Mouse (Mus musculus) intestine, embryonic 15.5 days (tissue): ENCODE results near the gene Gm8122. TPM values are rescaled to one million over a fixed set of nuclear protein-coding genes. Genes with fewer than 3 reads are reported as not detected.
"Not testable (repeated sequence)": the region's sequence is repeated elsewhere in the genome, so short reads cannot be mapped to it uniquely, and the experiment has no call there.

ENCODE experiments used
- ATAC-seq: fragments of 200-750 bp; cut with Nextera tagmentation; 2 replicates; pipeline ENCODE4 v1.8.0; 2017; ENCODE audit warnings: moderate TSS enrichment, moderate library complexity
- H3K27ac ChIP-seq: fragments of 300-500 bp; sonication (generic); 2 replicates; pipeline ENCODE4 v1.5.1; 2015; ENCODE audit warnings: mild to moderate bottlenecking, inconsistent platforms
- H3K27me3 ChIP-seq: fragments of 300-500 bp; sonication (generic); replicated peaks from 2 replicates; pipeline ENCODE4 v1.6.1; 2015; ENCODE audit warnings: inconsistent platforms
- H3K36me3 ChIP-seq: fragments of 300-500 bp; sonication (generic); 2 replicates; pipeline ENCODE4 v1.6.1; 2015; ENCODE audit warnings: inconsistent platforms
- H3K4me1 ChIP-seq: fragments of 300-500 bp; sonication (generic); replicated peaks from 2 replicates; pipeline ENCODE4 v1.6.1; 2015; ENCODE audit warnings: inconsistent platforms
- H3K4me2 ChIP-seq: fragments of 300-500 bp; sonication (generic); replicated peaks from 2 replicates; pipeline ENCODE4 v1.6.1; 2015; ENCODE audit warnings: mild to moderate bottlenecking, inconsistent platforms
- H3K4me3 ChIP-seq: fragments of 300-500 bp; sonication (generic); replicated peaks from 2 replicates; pipeline ENCODE4 v1.5.1; 2015; ENCODE audit warnings: inconsistent platforms
- H3K9ac ChIP-seq: fragments of 300-500 bp; sonication (generic); 2 replicates; pipeline ENCODE4 v1.6.1; 2015; ENCODE audit warnings: inconsistent platforms
- H3K9me3 ChIP-seq: fragments of 300-500 bp; sonication (generic); 2 replicates; pipeline ENCODE4 v1.6.1; 2016; ENCODE audit warnings: inconsistent platforms
- WGBS: fragments of 180-500 bp; shearing (Covaris S2); methylation state at CpG from one replicate; pipeline ENCODE4 v1.1.7; 2015; 5-methylcytosine and 5-hydroxymethylcytosine counted together
- polyA plus RNA-seq: library from polyadenylated mRNA; unstranded; fragments of >200 nt; fragmentation: Nextera tagmentation; extraction: Ambion mirVana; gene quantifications from 2 replicates; pipeline ENCODE4 v1.2.1, GENCODE M21; 2015

Gm8122 gene
- polyA plus RNA-seq, 1 experiment from 2014 or later, result not detected

DNA sequence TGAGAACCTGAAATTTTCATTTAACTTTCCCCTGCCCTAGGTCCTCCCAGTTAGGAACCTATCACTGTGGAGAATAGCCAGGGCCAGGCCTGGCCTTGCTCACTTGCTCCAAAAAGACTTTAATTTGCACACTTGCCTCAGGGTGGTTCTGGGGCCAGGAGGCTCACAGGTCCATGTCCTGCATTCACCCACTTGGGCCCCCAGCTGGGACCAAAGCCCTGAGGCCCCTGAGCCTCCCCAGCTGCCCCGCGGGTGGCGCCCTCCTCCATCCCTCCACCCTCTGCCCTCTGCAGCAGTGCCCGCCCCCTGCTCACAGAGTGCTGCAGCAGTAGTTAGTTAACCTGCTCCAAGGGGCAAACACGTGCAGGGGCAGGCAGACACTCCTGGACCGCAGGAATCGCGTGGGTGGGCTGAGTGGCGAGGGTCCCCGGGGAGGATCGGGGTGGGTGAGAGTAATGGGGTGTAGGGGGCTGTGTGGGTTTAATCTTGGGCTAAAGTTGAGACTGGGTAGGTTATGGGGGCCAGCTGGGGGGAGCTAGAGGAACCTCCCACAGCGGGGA lies 14.6 kb upstream of the Gm8122 start:
- H3K9ac ChIP-seq, H3K4me3 ChIP-seq, H3K27me3 ChIP-seq, H3K27ac ChIP-seq, ATAC-seq, H3K36me3 ChIP-seq, H3K9me3 ChIP-seq, H3K4me2 ChIP-seq, H3K4me1 ChIP-seq: not testable (repeated sequence)
- WGBS, result 19% methylated on average over 9 of the region's 12 CpGs

GRCm38 (mm10) chr14:43237769-43238168 lies 2.7 kb upstream of the Gm8122 start:
- H3K36me3 ChIP-seq, H3K9me3 ChIP-seq, H3K4me3 ChIP-seq, ATAC-seq, H3K27me3 ChIP-seq, H3K9ac ChIP-seq, H3K4me1 ChIP-seq, H3K4me2 ChIP-seq, H3K27ac ChIP-seq: not testable (repeated sequence)

Other genes starting within 250 kb of the Gm8122 start
- gene Gm8082, start 241.7 kb downstream of the Gm8122 start, polyA plus RNA-seq, result not detected in 2 replicates
- not detected in 2 replicates for gene Gm10376, start 219.7 kb downstream of the Gm8122 start, polyA plus RNA-seq
- not detected in 2 replicates for gene Gm8094, start 158.7 kb downstream of the Gm8122 start, polyA plus RNA-seq
- gene Gm8104, start 134.7 kb downstream of the Gm8122 start, polyA plus RNA-seq, result not detected in 2 replicates
- gene Gm7233, start 55.4 kb downstream of the Gm8122 start, polyA plus RNA-seq, result not detected in 2 replicates
- gene Gm8126, start 23.3 kb upstream of the Gm8122 start, polyA plus RNA-seq, result not detected in 2 replicates
- not detected in 2 replicates for gene Gm9732, start 39.7 kb upstream of the Gm8122 start, polyA plus RNA-seq
- not detected in 2 replicates for gene Gm8127, start 58.5 kb upstream of the Gm8122 start, polyA plus RNA-seq
- not detected in 2 replicates for gene 1700001F09Rik, start 112.5 kb upstream of the Gm8122 start, polyA plus RNA-seq
- not detected in 2 replicates for gene Gm8138, start 181.0 kb upstream of the Gm8122 start, polyA plus RNA-seq